Mouse (Mus musculus): ENCODE measurements at regions not wholly inside any gene's neighbourhood (a gene's known extent, or its start where the extent isn't known, plus 50 kb on each side); places are given as distances from the start of the nearest gene placed in this dataset.

GRCm38 (mm10) chr10:118760441-118760840, 109.6 kb downstream of the Dyrk2 start:
- TF ChIP-seq POLR2A (IDR thresholded peaks at IDR 0.05; ENCODE audit: borderline replicate concordance, low read depth, low read length), result no peak
- no peak for TF ChIP-seq CTCF (IDR thresholded peaks at IDR 0.05; ENCODE audit: low read depth, low read length)
